Mouse (Mus musculus) ES-Bruce4 (cell line): Measurements from ENCODE around the gene Atg10.

Experiments used
- CTCF ChIP-seq: IDR thresholded peaks from one replicate; pipeline ENCODE4 v1.8.1; 2011; ENCODE audit warnings: low read depth, low read length
- POLR2A ChIP-seq: IDR thresholded peaks from one replicate; pipeline ENCODE4 v1.8.1; 2011; ENCODE audit warnings: low read length; ENCODE audit not compliant: insufficient read depth

DNA sequence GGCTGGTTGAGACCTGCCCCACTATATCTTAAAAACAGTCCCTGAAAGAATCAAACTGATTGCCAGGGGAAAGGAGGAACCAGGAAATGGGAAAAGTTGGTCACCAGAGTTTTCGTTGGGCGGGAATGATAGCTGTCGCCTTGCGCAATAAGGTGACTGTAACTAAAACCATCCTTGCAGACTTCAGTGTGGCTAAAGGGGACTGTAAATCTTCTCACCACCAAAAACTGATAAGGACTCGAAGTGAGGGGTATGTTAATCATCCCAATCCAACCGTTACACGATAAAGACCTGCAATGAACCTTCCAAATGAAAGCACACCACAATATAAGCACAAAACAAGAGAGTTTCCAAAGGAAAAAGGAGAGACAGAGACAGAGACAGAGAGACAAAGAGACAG is 57.5 kb downstream of the Atg10 start:
- no peak for TF ChIP-seq CTCF
- no peak for TF ChIP-seq POLR2A
